In genomic region chr6:31846319-31846718, GRCm38 (mm10) we compare ENCODE assay signal across 22 mouse cellular contexts.
A peak's percentile ranks its signal among the peaks of the same experiment; 100 is the strongest.
DNase-seq lines count a peak whose midpoint lies in the region; ATAC-seq and TF ChIP-seq lines count a peak whose summit lies in the region.
"Had no signal": no experiment of that assay in that cellular context is flagged by ENCODE, and none has a peak within 500 bp of the region (broad histone marks: within the 10 kb centered on the region; RNA-seq: fewer than 3 reads in every experiment).

No protein-coding gene starts in this region.

- H3K36me3 ChIP-seq in kidney, adult 2 months (ENCODE audit: control insufficient read depth, insufficient read depth, low read length), result no peaks in the 10 kb centered on the region
- no peaks in the 10 kb centered on the region for H3K36me3 ChIP-seq in neural tube, embryonic 13.5 days
- H3K36me3 ChIP-seq in neural tube, embryonic 15.5 days, result no peaks in the 10 kb centered on the region
- H3K36me3 ChIP-seq in E14TG2a.4 (ENCODE audit: insufficient read depth, low read length), result no peaks in the 10 kb centered on the region
- H3K36me3 ChIP-seq: embryonic facial prominence, embryonic 15.5 days; forebrain, embryonic 10.5 days; heart, embryonic 10.5 days; liver, embryonic 15.5 days; stomach, embryonic 15.5 days had no signal

- DNase-seq in adrenal gland, postnatal 14 days, result peak; percentile 12
- no peak for DNase-seq in adrenal gland, postnatal 4 days (ENCODE audit: low spot score in 2 of 2)
- peak; percentile 10 for DNase-seq in kidney, adult 2 months
- DNase-seq in kidney, postnatal 4 days, result no peak
- DNase-seq in cerebellum, adult 9-11 months, result no peak
- DNase-seq: cerebellum, postnatal 10 days; embryo, embryonic 11 days; gastrocnemius, postnatal 14 days; heart, postnatal 10 days; lung, postnatal 10 days; midbrain, embryonic 14.5 days; right cerebral cortex, adult 18-20 months had no signal

- no peak overlapping the region for H3K9ac ChIP-seq in neural tube, embryonic 13.5 days
- no peak overlapping the region for H3K9ac ChIP-seq in neural tube, embryonic 15.5 days (replicated peaks)
- H3K9ac ChIP-seq: embryonic facial prominence, embryonic 15.5 days; hindbrain, embryonic 14.5 days; liver, embryonic 15.5 days; stomach, embryonic 15.5 days had no signal

- no peaks in the 10 kb centered on the region for H3K4me1 ChIP-seq in kidney, adult 2 months (ENCODE audit: control insufficient read depth, insufficient read depth, low read length)
- H3K4me1 ChIP-seq in neural tube, embryonic 13.5 days (replicated peaks), result peaks cover 10% of the 10 kb centered on the region
- H3K4me1 ChIP-seq in neural tube, embryonic 15.5 days, result peaks cover 16% of the 10 kb centered on the region
- no peaks in the 10 kb centered on the region for H3K4me1 ChIP-seq in E14TG2a.4 (replicated peaks; ENCODE audit: low read depth, low read length)
- H3K4me1 ChIP-seq: embryonic facial prominence, embryonic 15.5 days; forebrain, embryonic 10.5 days; heart, embryonic 10.5 days; liver, embryonic 15.5 days; stomach, embryonic 15.5 days had no signal

- no peaks in the 10 kb centered on the region for H3K9me3 ChIP-seq in neural tube, embryonic 13.5 days
- H3K9me3 ChIP-seq in neural tube, embryonic 15.5 days (replicated peaks), result no peaks in the 10 kb centered on the region
- H3K9me3 ChIP-seq in E14TG2a.4 (ENCODE audit: low read length), result peaks cover 66% of the 10 kb centered on the region
- H3K9me3 ChIP-seq: embryonic facial prominence, embryonic 15.5 days; forebrain, embryonic 10.5 days; heart, embryonic 10.5 days; liver, embryonic 15.5 days; stomach, embryonic 15.5 days had no signal

- no peak overlapping the region for H3K4me3 ChIP-seq in kidney, adult 2 months (ENCODE audit: insufficient read depth, low read depth, low read length)
- no peak overlapping the region for H3K4me3 ChIP-seq in neural tube, embryonic 13.5 days
- H3K4me3 ChIP-seq in neural tube, embryonic 15.5 days (replicated peaks), result no peak overlapping the region
- no peak overlapping the region for H3K4me3 ChIP-seq in E14TG2a.4 (replicated peaks; ENCODE audit: low read length)
- H3K4me3 ChIP-seq: embryonic facial prominence, embryonic 15.5 days; forebrain, embryonic 10.5 days; heart, embryonic 10.5 days; liver, embryonic 15.5 days; stomach, embryonic 15.5 days had no signal

- 89% methylated on average over 9 of the region's 9 CpGs for WGBS in kidney, adult 2 months
- whole genome bisulfite sequencing in neural tube, embryonic 13.5 days, result 86% methylated on average over 9 of the region's 9 CpGs
- WGBS in neural tube, embryonic 15.5 days, result 90% methylated on average over 9 of the region's 9 CpGs

- TF ChIP-seq CTCF in kidney, adult 2 months (conservative IDR thresholded peaks at IDR 0.05; ENCODE audit: insufficient read depth, insufficient read length, low read depth, low read length), result no peak
- TF ChIP-seq CTCF in E14TG2a.4 (conservative IDR thresholded peaks at IDR 0.05; ENCODE audit: low read length), result peak; percentile 24; the same call in 1 of the 2 replicates

- no peaks in the 10 kb centered on the region for H3K27me3 ChIP-seq in kidney, adult 2 months (replicated peaks; ENCODE audit: control insufficient read depth, insufficient read depth, low read length)
- H3K27me3 ChIP-seq in neural tube, embryonic 13.5 days, result no peaks in the 10 kb centered on the region
- no peaks in the 10 kb centered on the region for H3K27me3 ChIP-seq in neural tube, embryonic 15.5 days (replicated peaks)
- H3K27me3 ChIP-seq in E14TG2a.4 (ENCODE audit: insufficient read depth, low read length), result no peaks in the 10 kb centered on the region
- H3K27me3 ChIP-seq: embryonic facial prominence, embryonic 15.5 days; liver, embryonic 15.5 days; stomach, embryonic 15.5 days had no signal

- no peak overlapping the region for H3K27ac ChIP-seq in kidney, adult 2 months (ENCODE audit: insufficient read depth, low read depth, low read length)
- H3K27ac ChIP-seq in neural tube, embryonic 13.5 days (replicated peaks), result 0 out of 2 replicates have a peak overlapping the region, but pooled peaks have one; percentile 2
- no peak overlapping the region for H3K27ac ChIP-seq in neural tube, embryonic 15.5 days (replicated peaks)
- H3K27ac ChIP-seq: embryonic facial prominence, embryonic 15.5 days; forebrain, embryonic 10.5 days; heart, embryonic 10.5 days; hindbrain, embryonic 14.5 days; liver, embryonic 15.5 days; stomach, embryonic 15.5 days had no signal

- no peak for TF ChIP-seq POLR2A in kidney, adult 2 months (IDR thresholded peaks at IDR 0.05; ENCODE audit: low read depth, low read length)

- no peak overlapping the region for H3K4me2 ChIP-seq in neural tube, embryonic 13.5 days
- H3K4me2 ChIP-seq in neural tube, embryonic 15.5 days, result no peak overlapping the region
- H3K4me2 ChIP-seq: embryonic facial prominence, embryonic 15.5 days; hindbrain, embryonic 14.5 days; liver, embryonic 15.5 days; stomach, embryonic 15.5 days had no signal

- ATAC-seq in neural tube, embryonic 13.5 days (ENCODE audit: low read depth), result no peak; the same call in 1 of the 2 replicates
- ATAC-seq in neural tube, embryonic 15.5 days (ENCODE audit: low FRiP score), result no peak
- ATAC-seq: intestine, embryonic 16.5 days had no signal

Comparison
In these comparisons a context has a peak if more than half of its experiments do, and no peak if none do; other contexts are left out.
1. DNase-seq: peak in adrenal gland, postnatal 14 days (single experiment) and kidney, adult 2 months (single experiment); none in adrenal gland, postnatal 4 days (0 of 2), kidney, postnatal 4 days (0 of 2) and cerebellum, adult 9-11 months (single experiment).